8 mouse cellular contexts compared by ENCODE assay signal in genomic region chr19:4509986-4510963, GRCm38 (mm10). TPM values are rescaled to one million over a fixed set of nuclear protein-coding genes. Genes with fewer than 3 reads are reported as not detected.
DNase-seq lines count a peak whose midpoint lies in the region; ATAC-seq lines count a peak whose summit lies in the region.

TSS of gene Pcx (plus strand) at chr19:4510472.

- under 1% methylated on average over 82 of the region's 82 CpGs for WGBS in heart, embryonic 10.5 days
- WGBS in kidney, embryonic 15.5 days: under 1% methylated on average over 77 of the region's 82 CpGs

- peaks cover 22% of the 10 kb centered on the region for H3K4me1 ChIP-seq in heart, embryonic 10.5 days
- H3K4me1 ChIP-seq in kidney, embryonic 15.5 days: peaks cover 19% of the 10 kb centered on the region

- DNase-seq in B cell, adult 2 months: peak; percentile 97 to 98
- peak; percentile 100 for DNase-seq in brain, adult 2 months (ENCODE audit: low read depth, low spot score)
- DNase-seq in heart, embryonic 10.5 days (ENCODE audit: low spot score): peak; percentile 100
- DNase-seq in liver: peak; percentile 99
- DNase-seq in spleen, postnatal 4 days (ENCODE audit: low spot score in 2 of 2): peak; percentile 97 to 98

- ATAC-seq in erythroblast, adult 5-6 weeks (replicated peaks; ENCODE audit: low FRiP score, poor library complexity, severe bottlenecking): peak; percentile 94
- peak; percentile 100 for ATAC-seq in kidney, embryonic 15.5 days (replicated peaks; ENCODE audit: low FRiP score)
- ATAC-seq in monocyte, adult 5-6 weeks (replicated peaks; ENCODE audit: insufficient number of reproducible peaks, low FRiP score, low TSS enrichment, poor library complexity, severe bottlenecking): peak; percentile 97

- H3K9me3 ChIP-seq in heart, embryonic 10.5 days: no peaks in the 10 kb centered on the region
- H3K9me3 ChIP-seq in kidney, embryonic 15.5 days (replicated peaks): no peaks in the 10 kb centered on the region

- peak within 1 kb of the TSS; percentile 42 for H3K9ac ChIP-seq in kidney, embryonic 15.5 days

- H3K27me3 ChIP-seq in heart, embryonic 10.5 days (ENCODE audit: insufficient read depth, poor library complexity, severe bottlenecking): no peaks in the 10 kb centered on the region
- peaks cover 5% of the 10 kb centered on the region; the same call in 1 of the 2 replicates for H3K27me3 ChIP-seq in kidney, embryonic 15.5 days

- peak within 1 kb of the TSS; percentile 86 for H3K27ac ChIP-seq in heart, embryonic 10.5 days
- peak within 1 kb of the TSS; percentile 49 for H3K27ac ChIP-seq in kidney, embryonic 15.5 days

- no peaks in the 10 kb centered on the region for H3K36me3 ChIP-seq in heart, embryonic 10.5 days
- no peaks in the 10 kb centered on the region for H3K36me3 ChIP-seq in kidney, embryonic 15.5 days

- H3K4me2 ChIP-seq in kidney, embryonic 15.5 days: peak within 1 kb of the TSS; percentile 95

- peak within 1 kb of the TSS; percentile 79 for H3K4me3 ChIP-seq in heart, embryonic 10.5 days
- H3K4me3 ChIP-seq in kidney, embryonic 15.5 days (replicated peaks): peak within 1 kb of the TSS; percentile 66

RNA-seq across cellular contexts. Expression of gene Pcx, which starts in this region (rescaled TPM):
- total RNA-seq in erythroblast, adult 5-6 weeks (2015; ENCODE audit: low replicate concordance): 15.0 and 32.6 TPM in 2 replicates
- total RNA-seq in erythroblast, adult 5-6 weeks (2017; ENCODE audit: low replicate concordance): 31.5 and 31.9 TPM in 2 replicates
- 21.4 and 25.3 TPM in 2 replicates for polyA plus RNA-seq in heart, embryonic 10.5 days (2016; fragmentation: Nextera tagmentation; extraction: Ambion mirVana)
- polyA plus RNA-seq in kidney, embryonic 15.5 days (2015; fragmentation: Nextera tagmentation; extraction: Ambion mirVana): 30.4 and 35.2 TPM in 2 replicates
- total RNA-seq in monocyte, adult 5-6 weeks (2017): 0.58 TPM in 1 of 3 replicates, not detected in the others

Comparison
In these comparisons a context has a peak if more than half of its experiments do, and no peak if none do; other contexts are left out.
1. Peak in every context shown above with its lines: DNase-seq, ATAC-seq, H3K4me3 ChIP-seq and H3K27ac ChIP-seq.
2. RNA of gene Pcx (total RNA-seq): 15.0 to 32.6 TPM in erythroblast, adult 5-6 weeks; 0.58 TPM in monocyte, adult 5-6 weeks; every median in the first group is over 10 times any median in the second.
3. Peak in ATAC-seq in monocyte, adult 5-6 weeks; RNA of the gene not detected or under 1 TPM.